Mouse (Mus musculus): ENCODE data around the gene Nr4a1. TPM values are rescaled to one million over a fixed set of nuclear protein-coding genes. Genes with fewer than 3 reads are reported as not detected.
A peak's percentile ranks its signal among the peaks of the same experiment; 100 is the strongest.

The Nr4a1 gene
- total and polyA plus RNA-seq, 3 experiments: 0.60 to 1.6 (median 0.89) TPM

- Histone ChIP-seq H3K36me3 (replicated peaks in 1 of 2; ENCODE audit: control insufficient read depth in 1 of 2, insufficient read depth in 1 of 2, low read length in 1 of 2) (peaks cover 12 to 19% of the 10 kb centered on the region in 2 experiments), H3K4me1 (ENCODE audit: control insufficient read depth in 1 of 2, insufficient read depth in 2 of 2) (peaks cover 5 to 26% of the 10 kb centered on the region in 2 experiments; a peak in 3 of 4 replicates), H3K27me3 (replicated peaks) (peaks cover 33% of the 10 kb centered on the region), H3K4me2 (ENCODE audit: insufficient read depth, low read depth, poor library complexity, severe bottlenecking) (no peak overlapping the region), H3K9me3 (replicated peaks; ENCODE audit: low read length) (no peaks in the 10 kb centered on the region), H3K27ac (ENCODE audit: insufficient read depth, low read depth) (no peak overlapping the region), H3K9ac (ENCODE audit: insufficient read depth, low read depth) (no peak overlapping the region), H3K79me2 (replicated peaks; ENCODE audit: control insufficient read depth, extremely low read depth, insufficient read depth, poor library complexity, severe bottlenecking) (peaks cover 14% of the 10 kb centered on the region), H3K4me3 (replicated peaks in 1 of 3; ENCODE audit: low read depth in 2 of 3, low read length in 2 of 3, poor library complexity in 1 of 3) (no peak overlapping the region)
- in situ Hi-C loops (cut with MboI; ENCODE audit: low pct_ligation_motif_present, low pct_unique_long_range_greater_than_20kb, low sequenced_read_pairs) (no loop called here), dilution Hi-C loops (cut with MboI; ENCODE audit: extremely low pct_ligation_motif_present, extremely low pct_unique_long_range_greater_than_20kb, low sequenced_read_pairs) (no loop called here)
- no peak for TF ChIP-seq MEF2A (IDR thresholded peaks at IDR 0.05; ENCODE audit: borderline replicate concordance, low read depth, low read length)
- TF ChIP-seq BHLHE40 (IDR thresholded peaks at IDR 0.05; ENCODE audit: low read depth, low read length): peak; percentile 51; the same call in 1 of the 2 replicates
- TF ChIP-seq CHD2 (IDR thresholded peaks at IDR 0.05; ENCODE audit: low read length): no peak
- TF ChIP-seq MAX (IDR thresholded peaks at IDR 0.05; ENCODE audit: low read length): no peak
- no peak for DNase-seq (ENCODE audit: extremely low read depth)
Measured at GRCm38 (mm10) chr15:101282471-101282870, 28.4 kb downstream of the Nr4a1 start.

DNA sequence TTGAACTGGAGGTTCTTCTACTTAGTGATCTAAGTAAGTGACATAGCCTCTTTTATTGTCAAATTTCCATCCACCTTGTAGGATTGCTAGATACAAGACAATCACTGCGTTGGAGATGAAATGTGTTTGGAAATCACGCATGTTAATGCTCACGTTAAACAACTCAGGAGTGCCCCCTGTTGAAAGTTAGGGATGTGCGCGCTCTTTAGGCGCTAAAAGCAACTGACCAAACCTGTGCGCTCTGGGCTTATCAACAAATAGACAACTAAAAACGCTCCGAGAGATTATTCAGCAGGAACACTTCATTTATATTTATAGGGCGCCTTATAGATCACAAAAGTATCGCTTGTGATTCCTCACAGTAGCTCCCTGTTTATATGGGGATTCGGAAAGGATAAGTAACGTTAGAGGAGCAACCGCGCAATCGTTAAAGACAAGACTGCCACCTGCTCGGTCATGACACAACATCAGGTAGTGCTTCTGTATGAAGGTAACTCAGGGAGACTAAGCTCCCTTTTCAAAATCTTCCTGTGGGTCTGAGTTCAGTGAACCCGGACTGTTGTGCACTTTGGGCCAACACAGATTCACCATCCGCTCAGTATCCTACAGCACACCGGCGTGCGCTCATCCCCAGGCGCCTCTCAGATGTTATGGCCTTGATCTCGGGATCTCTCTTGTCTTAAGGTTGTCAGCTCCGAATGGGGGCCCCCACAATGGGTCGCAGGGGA is 29.3 kb downstream of the Nr4a1 start:
- dilution Hi-C loops (cut with MboI; ENCODE audit: extremely low pct_ligation_motif_present, extremely low pct_unique_long_range_greater_than_20kb, low sequenced_read_pairs): no loop called here
- TF ChIP-seq BHLHE40 (IDR thresholded peaks at IDR 0.05; ENCODE audit: low read depth, low read length) (peak; percentile 39), IRF4 (IDR thresholded peaks at IDR 0.05; ENCODE audit: low read depth, low read length) (no peak; the same call in 1 of the 2 replicates), RAD21 (IDR thresholded peaks at IDR 0.05; ENCODE audit: low read depth, low read length) (peak; percentile 85), E2F4 (IDR thresholded peaks at IDR 0.05; ENCODE audit: insufficient replicate concordance, low read depth, low read length) (0 out of 2 replicates have a peak, but pooled peaks have one; percentile 47), NELFE (IDR thresholded peaks at IDR 0.05; ENCODE audit: low read depth, low read length) (peak; percentile 54; the same call in 1 of the 2 replicates), ZC3H11A (IDR thresholded peaks at IDR 0.05; ENCODE audit: low read depth, low read length) (peak; percentile 59), MAFK (IDR thresholded peaks at IDR 0.05; ENCODE audit: insufficient replicate concordance, low read length) (no peak), USF2 (conservative IDR thresholded peaks at IDR 0.05; ENCODE audit: low read depth, low read length) (no peak), CHD1 (IDR thresholded peaks at IDR 0.05; ENCODE audit: low read depth, low read length) (no peak), TBP (conservative IDR thresholded peaks at IDR 0.05; ENCODE audit: low read depth, low read length) (0 out of 2 replicates have a peak, but pooled peaks have one; percentile 50), MAX (IDR thresholded peaks at IDR 0.05; ENCODE audit: low read length) (peak; percentile 72), SIN3A (IDR thresholded peaks at IDR 0.05; ENCODE audit: low read length) (no peak), CTCF (conservative IDR thresholded peaks at IDR 0.05 in 1 of 2, IDR thresholded peaks at IDR 0.05 in 1 of 2; ENCODE audit: low read depth in 2 of 2, low read length in 2 of 2) (peak; percentile 65 to 95), CHD2 (IDR thresholded peaks at IDR 0.05; ENCODE audit: low read length) (no peak), ZNF384 (IDR thresholded peaks at IDR 0.05; ENCODE audit: low read depth, low read length) (no peak), TCF12 (IDR thresholded peaks at IDR 0.05; ENCODE audit: low read depth, low read length) (no peak), ELF1 (IDR thresholded peaks at IDR 0.05; ENCODE audit: low read depth, low read length) (no peak), MYC (IDR thresholded peaks at IDR 0.05; ENCODE audit: low read depth, low read length) (peak; percentile 76), SMC3 (IDR thresholded peaks at IDR 0.05; ENCODE audit: low read depth, low read length) (peak; percentile 94)
- Histone ChIP-seq H3K27me3 (replicated peaks) (peaks cover 26% of the 10 kb centered on the region), H3K36me3 (replicated peaks in 1 of 2; ENCODE audit: control insufficient read depth in 1 of 2, insufficient read depth in 1 of 2, low read length in 1 of 2) (peaks cover 19 to 28% of the 10 kb centered on the region in 2 experiments), H3K79me2 (replicated peaks; ENCODE audit: control insufficient read depth, extremely low read depth, insufficient read depth, poor library complexity, severe bottlenecking) (peaks cover 14% of the 10 kb centered on the region), H3K4me2 (ENCODE audit: insufficient read depth, low read depth, poor library complexity, severe bottlenecking) (peak overlapping the region; percentile 59), H3K9ac (ENCODE audit: insufficient read depth, low read depth) (peak overlapping the region; percentile 50), H3K4me1 (ENCODE audit: control insufficient read depth in 1 of 2, insufficient read depth in 2 of 2) (peaks cover 5 to 26% of the 10 kb centered on the region in 2 experiments; a peak in 3 of 4 replicates), H3K27ac (ENCODE audit: insufficient read depth, low read depth) (peak overlapping the region; percentile 10; the same call in 1 of the 2 replicates), H3K4me3 (replicated peaks in 1 of 3; ENCODE audit: low read depth in 2 of 3, low read length in 2 of 3, poor library complexity in 1 of 3) (peak overlapping the region; percentile 47 to 74 (median 58)), H3K9me3 (replicated peaks; ENCODE audit: low read length) (no peaks in the 10 kb centered on the region)
- peak; percentile 90 for DNase-seq (ENCODE audit: extremely low read depth)
- in situ Hi-C loops (cut with MboI; ENCODE audit: low pct_ligation_motif_present, low pct_unique_long_range_greater_than_20kb, low sequenced_read_pairs): no loop called here

Measured in CH12.LX (cell line).